Mouse (Mus musculus): ENCODE results near the gene Gm20683. TPM values are rescaled to one million over a fixed set of nuclear protein-coding genes. Genes with fewer than 3 reads are reported as not detected.

The Gm20683 gene
- polyA plus RNA-seq (2014; fragmentation: Nextera tagmentation; extraction: Ambion mirVana) = 1.6 and 2.3 TPM in 2 replicates

DNA sequence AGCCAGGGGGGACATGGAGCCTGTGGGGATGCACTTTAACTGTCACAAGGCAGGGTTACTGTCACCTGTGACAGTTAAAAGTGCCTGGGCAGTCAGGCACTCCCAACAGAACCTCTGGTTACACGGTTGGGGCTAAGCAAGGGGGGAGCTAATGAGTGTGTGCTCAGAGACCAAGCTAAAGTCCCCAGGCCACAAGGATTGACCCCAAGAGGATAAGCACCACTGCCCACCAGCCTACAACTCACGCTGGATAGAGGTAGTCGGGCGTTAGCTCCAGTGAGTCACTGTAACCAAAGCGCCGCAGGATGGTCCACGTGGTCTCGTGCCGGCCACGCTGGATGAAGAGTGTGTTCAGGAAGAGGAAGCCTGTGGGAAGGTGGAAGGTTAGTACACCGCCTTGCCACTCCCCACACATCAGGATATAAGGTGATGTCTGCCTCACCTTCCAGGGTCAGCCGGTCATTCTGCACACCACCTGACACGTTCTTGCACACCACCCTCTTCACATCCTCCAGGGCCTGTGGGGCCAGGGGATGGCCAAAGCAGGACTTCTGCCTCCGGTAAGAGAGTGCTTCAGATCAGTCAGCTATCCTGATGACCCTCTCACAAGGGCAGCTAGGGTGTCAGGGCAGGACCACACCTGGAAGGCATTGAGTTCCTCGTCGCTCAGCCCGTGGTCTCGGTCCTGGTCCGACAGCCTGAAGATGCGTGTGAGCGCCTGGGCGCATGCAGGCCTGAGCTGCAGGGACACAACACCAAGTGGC, at the start of gene Gm20683:
Gene Gm20683 (minus strand): TSS at position 647 of the 764 bp plus-strand sequence.
- H3K9ac ChIP-seq (ENCODE audit: low read length) = no peak within 1 kb of the TSS
- no peak for DNase-seq (ENCODE audit: low spot score)
- WGBS = 96% methylated on average over 22 of the region's 22 CpGs
- H3K27ac ChIP-seq (ENCODE audit: low read depth) = no peak within 1 kb of the TSS
- H3K4me3 ChIP-seq (ENCODE audit: low read depth, low read length) = no peak within 1 kb of the TSS
- H3K4me2 ChIP-seq (ENCODE audit: low read length) = no peak within 1 kb of the TSS
- H3K27me3 ChIP-seq (replicated peaks; ENCODE audit: control insufficient read depth, insufficient read depth, low read length) = no peaks in the 10 kb centered on the region
- ATAC-seq (replicated peaks; ENCODE audit: low FRiP score, low TSS enrichment, low read depth) = no peak
- H3K4me1 ChIP-seq (replicated peaks; ENCODE audit: control insufficient read depth, insufficient read depth, low read length) = peaks cover 19% of the 10 kb centered on the region
- no peaks in the 10 kb centered on the region for H3K9me3 ChIP-seq (ENCODE audit: control insufficient read depth, low read length)
- peaks cover 58% of the 10 kb centered on the region for H3K36me3 ChIP-seq (ENCODE audit: control insufficient read depth, insufficient read depth, low read length)

DNA sequence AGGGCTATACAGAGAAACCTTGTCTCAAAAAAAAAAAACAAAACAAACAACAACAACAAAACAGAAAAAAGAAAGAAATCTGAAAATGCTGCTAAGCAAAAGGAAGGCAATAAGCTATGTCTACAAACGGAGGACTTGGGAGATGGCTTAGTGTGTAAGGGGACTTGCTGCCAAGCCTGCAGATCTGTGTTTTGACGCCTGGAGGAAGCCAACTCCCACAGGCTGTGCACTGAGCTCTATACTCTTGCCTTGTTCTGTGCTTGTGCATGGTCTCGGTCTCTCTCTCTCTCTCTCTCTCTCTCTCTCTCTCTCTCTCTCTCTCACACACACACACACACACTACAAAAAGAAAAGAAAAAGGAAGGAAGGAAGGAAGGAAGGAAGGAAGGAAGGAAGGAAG, 47.3 kb upstream of the Gm20683 start:
- H3K27ac ChIP-seq (ENCODE audit: low read depth) = no peak overlapping the region
- no peaks in the 10 kb centered on the region for H3K9me3 ChIP-seq (ENCODE audit: control insufficient read depth, low read length)
- no peak overlapping the region for H3K4me3 ChIP-seq (ENCODE audit: low read depth, low read length)
- H3K36me3 ChIP-seq (ENCODE audit: control insufficient read depth, insufficient read depth, low read length) = peaks cover 38% of the 10 kb centered on the region
- WGBS = 92% methylated on average over 3 of the region's 3 CpGs
- no peak for ATAC-seq (replicated peaks; ENCODE audit: low FRiP score, low TSS enrichment, low read depth)
- H3K9ac ChIP-seq (ENCODE audit: low read length) = no peak overlapping the region
- no peak for DNase-seq (ENCODE audit: low spot score)
- H3K27me3 ChIP-seq (replicated peaks; ENCODE audit: control insufficient read depth, insufficient read depth, low read length) = no peaks in the 10 kb centered on the region
- H3K4me2 ChIP-seq (ENCODE audit: low read length) = no peak overlapping the region
- no peaks in the 10 kb centered on the region for H3K4me1 ChIP-seq (replicated peaks; ENCODE audit: control insufficient read depth, insufficient read depth, low read length)

GRCm38 (mm10) chr17:25887467-25887866, 45.9 kb upstream of the Gm20683 start:
- H3K4me1 ChIP-seq (replicated peaks; ENCODE audit: control insufficient read depth, insufficient read depth, low read length) = no peaks in the 10 kb centered on the region
- DNase-seq (ENCODE audit: low spot score) (no peak), ATAC-seq (replicated peaks; ENCODE audit: low FRiP score, low TSS enrichment, low read depth) (no peak)
- H3K4me2 ChIP-seq (ENCODE audit: low read length) = no peak overlapping the region
- no peak overlapping the region for H3K4me3 ChIP-seq (ENCODE audit: low read depth, low read length)
- no peak overlapping the region for H3K27ac ChIP-seq (ENCODE audit: low read depth)
- H3K9me3 ChIP-seq (ENCODE audit: control insufficient read depth, low read length) = no peaks in the 10 kb centered on the region
- no peak overlapping the region for H3K9ac ChIP-seq (ENCODE audit: low read length)
- WGBS = 73% methylated on average over 10 of the region's 10 CpGs
- H3K36me3 ChIP-seq (ENCODE audit: control insufficient read depth, insufficient read depth, low read length) = peaks cover 52% of the 10 kb centered on the region
- H3K27me3 ChIP-seq (replicated peaks; ENCODE audit: control insufficient read depth, insufficient read depth, low read length) = no peaks in the 10 kb centered on the region

DNA sequence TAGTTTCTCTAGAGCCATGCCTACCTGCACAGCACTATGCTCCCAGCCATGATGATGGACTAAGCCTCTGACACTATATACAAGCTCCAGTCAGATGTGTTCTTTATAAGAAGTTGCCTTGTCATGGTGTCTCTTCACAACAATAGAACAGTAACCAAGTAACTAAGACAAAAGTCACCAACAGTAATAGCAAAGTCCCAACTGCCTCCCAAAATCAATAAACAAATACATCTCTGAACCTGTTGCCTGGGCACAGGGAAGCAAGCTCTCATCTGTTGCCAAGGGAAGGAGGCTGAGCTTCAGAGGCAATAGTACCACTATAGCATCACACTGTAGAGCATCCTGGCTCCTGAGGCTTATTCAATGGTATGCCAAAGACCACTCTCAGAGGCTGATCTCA, 45.2 kb upstream of the Gm20683 start:
- Histone ChIP-seq H3K9me3 (ENCODE audit: control insufficient read depth, low read length) (no peaks in the 10 kb centered on the region), H3K36me3 (ENCODE audit: control insufficient read depth, insufficient read depth, low read length) (peaks cover 58% of the 10 kb centered on the region), H3K9ac (ENCODE audit: low read length) (no peak overlapping the region), H3K27ac (ENCODE audit: low read depth) (no peak overlapping the region), H3K4me3 (ENCODE audit: low read depth, low read length) (no peak overlapping the region), H3K4me2 (ENCODE audit: low read length) (no peak overlapping the region), H3K4me1 (replicated peaks; ENCODE audit: control insufficient read depth, insufficient read depth, low read length) (no peaks in the 10 kb centered on the region), H3K27me3 (replicated peaks; ENCODE audit: control insufficient read depth, insufficient read depth, low read length) (no peaks in the 10 kb centered on the region)
- DNase-seq (ENCODE audit: low spot score) (no peak), ATAC-seq (replicated peaks; ENCODE audit: low FRiP score, low TSS enrichment, low read depth) (no peak)

GRCm38 (mm10) chr17:25885636-25886035, 44.1 kb upstream of the Gm20683 start:
- Histone ChIP-seq H3K4me3 (ENCODE audit: low read depth, low read length) (no peak overlapping the region), H3K27ac (ENCODE audit: low read depth) (no peak overlapping the region), H3K4me2 (ENCODE audit: low read length) (no peak overlapping the region), H3K9ac (ENCODE audit: low read length) (no peak overlapping the region), H3K4me1 (replicated peaks; ENCODE audit: control insufficient read depth, insufficient read depth, low read length) (no peaks in the 10 kb centered on the region), H3K36me3 (ENCODE audit: control insufficient read depth, insufficient read depth, low read length) (peaks cover 55% of the 10 kb centered on the region), H3K27me3 (replicated peaks; ENCODE audit: control insufficient read depth, insufficient read depth, low read length) (no peaks in the 10 kb centered on the region), H3K9me3 (ENCODE audit: control insufficient read depth, low read length) (no peaks in the 10 kb centered on the region)
- no peak for DNase-seq (ENCODE audit: low spot score)
- WGBS = 74% methylated on average over 4 of the region's 4 CpGs
- no peak for ATAC-seq (replicated peaks; ENCODE audit: low FRiP score, low TSS enrichment, low read depth)

- H3K4me1 ChIP-seq (replicated peaks; ENCODE audit: control insufficient read depth, insufficient read depth, low read length) = no peaks in the 10 kb centered on the region; the same call in 1 of the 2 replicates
- H3K27ac ChIP-seq (ENCODE audit: low read depth) = no peak overlapping the region
- 90% methylated on average over 3 of the region's 3 CpGs for WGBS
- H3K9ac ChIP-seq (ENCODE audit: low read length) = no peak overlapping the region
- no peaks in the 10 kb centered on the region for H3K27me3 ChIP-seq (replicated peaks; ENCODE audit: control insufficient read depth, insufficient read depth, low read length)
- peaks cover 54% of the 10 kb centered on the region for H3K36me3 ChIP-seq (ENCODE audit: control insufficient read depth, insufficient read depth, low read length)
- DNase-seq (ENCODE audit: low spot score) = no peak
- H3K4me3 ChIP-seq (ENCODE audit: low read depth, low read length) = no peak overlapping the region
- ATAC-seq (replicated peaks; ENCODE audit: low FRiP score, low TSS enrichment, low read depth) = no peak
- H3K4me2 ChIP-seq (ENCODE audit: low read length) = no peak overlapping the region
- H3K9me3 ChIP-seq (ENCODE audit: control insufficient read depth, low read length) = no peaks in the 10 kb centered on the region
Observed at GRCm38 (mm10) chr17:25883824-25884223, 42.3 kb upstream of the Gm20683 start.

DNA sequence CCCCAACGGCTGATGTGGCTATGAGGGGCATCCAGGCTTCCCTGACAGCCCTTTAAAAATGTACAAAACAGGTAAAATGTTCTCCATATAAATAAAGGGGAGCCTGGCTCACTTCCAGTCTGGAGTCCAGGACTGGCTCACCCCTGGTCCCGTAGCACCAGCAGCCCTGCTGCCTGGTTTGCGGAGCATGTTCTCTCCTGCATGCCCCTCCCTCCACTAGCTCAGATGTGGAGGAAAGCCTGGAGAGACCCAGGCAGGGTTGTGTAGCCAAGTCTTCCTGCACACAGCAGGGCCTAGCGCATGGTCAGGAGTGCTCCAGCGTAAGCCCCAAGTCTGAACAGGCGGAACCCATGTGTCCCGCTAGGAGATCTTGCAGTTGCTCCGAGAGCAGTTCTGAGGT, 41.7 kb upstream of the Gm20683 start:
- H3K27me3 ChIP-seq (replicated peaks; ENCODE audit: control insufficient read depth, insufficient read depth, low read length) = no peaks in the 10 kb centered on the region
- ATAC-seq (replicated peaks; ENCODE audit: low FRiP score, low TSS enrichment, low read depth) (no peak), DNase-seq (ENCODE audit: low spot score) (no peak)
- H3K27ac ChIP-seq (ENCODE audit: low read depth) = no peak overlapping the region
- no peaks in the 10 kb centered on the region; the same call in 1 of the 2 replicates for H3K4me1 ChIP-seq (replicated peaks; ENCODE audit: control insufficient read depth, insufficient read depth, low read length)
- peaks cover 55% of the 10 kb centered on the region for H3K36me3 ChIP-seq (ENCODE audit: control insufficient read depth, insufficient read depth, low read length)
- H3K9me3 ChIP-seq (ENCODE audit: control insufficient read depth, low read length) = no peaks in the 10 kb centered on the region
- WGBS = 82% methylated on average over 8 of the region's 8 CpGs
- H3K9ac ChIP-seq (ENCODE audit: low read length) = no peak overlapping the region
- H3K4me2 ChIP-seq (ENCODE audit: low read length) = no peak overlapping the region
- H3K4me3 ChIP-seq (ENCODE audit: low read depth, low read length) = no peak overlapping the region

- Histone ChIP-seq H3K36me3 (ENCODE audit: control insufficient read depth, insufficient read depth, low read length) (peaks cover 59% of the 10 kb centered on the region), H3K9me3 (ENCODE audit: control insufficient read depth, low read length) (no peaks in the 10 kb centered on the region), H3K9ac (ENCODE audit: low read length) (no peak overlapping the region), H3K4me3 (ENCODE audit: low read depth, low read length) (no peak overlapping the region), H3K27ac (ENCODE audit: low read depth) (no peak overlapping the region), H3K27me3 (replicated peaks; ENCODE audit: control insufficient read depth, insufficient read depth, low read length) (no peaks in the 10 kb centered on the region), H3K4me2 (ENCODE audit: low read length) (no peak overlapping the region), H3K4me1 (replicated peaks; ENCODE audit: control insufficient read depth, insufficient read depth, low read length) (no peaks in the 10 kb centered on the region; the same call in 1 of the 2 replicates)
- no peak for DNase-seq (ENCODE audit: low spot score)
- 33% methylated on average over 5 of the region's 5 CpGs for WGBS
- no peak for ATAC-seq (replicated peaks; ENCODE audit: low FRiP score, low TSS enrichment, low read depth)
Observed at GRCm38 (mm10) chr17:25882306-25882705, 40.7 kb upstream of the Gm20683 start.

DNA sequence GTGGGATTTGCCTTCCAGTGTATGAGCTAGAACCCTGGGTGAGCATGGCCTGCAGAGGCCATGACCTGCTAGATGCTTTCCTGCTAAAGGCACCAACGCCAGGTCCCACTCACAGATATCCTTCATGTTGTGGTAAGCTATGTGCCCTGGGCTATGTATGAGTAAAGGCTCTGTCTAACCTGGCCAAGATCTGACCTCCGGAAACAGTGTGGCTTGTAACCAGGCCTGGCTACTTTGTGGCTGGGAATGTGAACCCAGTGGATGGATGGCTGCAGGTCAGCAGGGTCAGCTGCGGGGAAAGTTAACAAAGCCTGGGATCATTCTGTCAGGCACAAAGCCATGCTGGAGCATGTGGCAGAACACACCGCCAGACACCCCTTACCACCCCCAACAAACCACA, 40.1 kb upstream of the Gm20683 start:
- Histone ChIP-seq H3K27me3 (replicated peaks; ENCODE audit: control insufficient read depth, insufficient read depth, low read length) (no peaks in the 10 kb centered on the region), H3K27ac (ENCODE audit: low read depth) (no peak overlapping the region), H3K4me3 (ENCODE audit: low read depth, low read length) (no peak overlapping the region), H3K36me3 (ENCODE audit: control insufficient read depth, insufficient read depth, low read length) (peaks cover 56% of the 10 kb centered on the region), H3K4me1 (replicated peaks; ENCODE audit: control insufficient read depth, insufficient read depth, low read length) (peaks cover 4% of the 10 kb centered on the region), H3K4me2 (ENCODE audit: low read length) (no peak overlapping the region), H3K9ac (ENCODE audit: low read length) (no peak overlapping the region), H3K9me3 (ENCODE audit: control insufficient read depth, low read length) (no peaks in the 10 kb centered on the region)
- WGBS = 29% methylated on average over 4 of the region's 4 CpGs
- ATAC-seq (replicated peaks; ENCODE audit: low FRiP score, low TSS enrichment, low read depth) = no peak
- DNase-seq (ENCODE audit: low spot score) = no peak

All from intestine, embryonic 14.5 days (tissue).